Mouse (Mus musculus) cerebellum, postnatal 4 days (tissue): ENCODE measurements at regions not wholly inside any gene's neighbourhood (a gene's known extent, or its start where the extent isn't known, plus 50 kb on each side); places are given as distances from the start of the nearest gene placed in this dataset.
A peak's percentile ranks its signal among the peaks of the same experiment; 100 is the strongest.

Experiments used
- DNase-seq, 2 experiments: peaks; one replicate each; pipeline ENCODE4 v3.0.0; 2022; ENCODE audit warnings: low spot score in 2 of 2, mixed read lengths in 1 of 2

GRCm38 (mm10) chr7:95082248-95082647, 1088.8 kb upstream of the Tenm4 start:
- DNase-seq = no peak

- DNase-seq = no peak
Observed at GRCm38 (mm10) chr7:95084328-95084727, 1086.7 kb upstream of the Tenm4 start.

GRCm38 (mm10) chr7:95091360-95091759, 1079.7 kb upstream of the Tenm4 start:
- peak in 1 of 2 experiments; percentile 18 for DNase-seq

GRCm38 (mm10) chr7:95129020-95129419, 1042.0 kb upstream of the Tenm4 start:
- DNase-seq = no peak

- no peak for DNase-seq
Observed at GRCm38 (mm10) chr7:95133038-95133437, 1038.0 kb upstream of the Tenm4 start.

GRCm38 (mm10) chr7:95134062-95134625, 1036.9 kb upstream of the Tenm4 start:
- DNase-seq = no peak

GRCm38 (mm10) chr7:95141778-95142177, 1029.3 kb upstream of the Tenm4 start:
- no peak for DNase-seq

GRCm38 (mm10) chr7:95143037-95143436, 1028.0 kb upstream of the Tenm4 start:
- DNase-seq = no peak
